Mouse (Mus musculus): Measurements from ENCODE around the gene Olfr374. TPM values are rescaled to one million over a fixed set of nuclear protein-coding genes. Genes with fewer than 3 reads are reported as not detected.

The Olfr374 gene
- 0.22 TPM for polyA plus RNA-seq (2017; shearing (Covaris generic))

GRCm38 (mm10) chr8:72106740-72107139 is at the start of gene Olfr374:
Olfr374 (plus strand) TSS chr8:72107040.

GRCm38 (mm10) chr8:72082877-72083276 is 24.0 kb upstream of the Olfr374 start, which contains the start of gene Olfr373:
Olfr373 (plus strand) TSS chr8:72083177.

GRCm38 (mm10) chr8:72134756-72135445 is 28.1 kb downstream of the Olfr374 start, which contains the start of gene Tpm4:
Tpm4 (plus strand) TSS chr8:72134975.

GRCm38 (mm10) chr8:72160707-72161697 is 54.2 kb downstream of the Olfr374 start, which contains the start of gene Rab8a:
Rab8a (plus strand) TSS chr8:72161200.

Other genes starting within 250 kb of the Olfr374 start
- 12.1 TPM for gene Zfp709, start 225.0 kb upstream of the Olfr374 start, polyA plus RNA-seq (2017; shearing (Covaris generic))
- gene Zfp882, start 198.4 kb upstream of the Olfr374 start, polyA plus RNA-seq (2017; shearing (Covaris generic)): 6.8 TPM
- gene Zfp617, start 198.4 kb upstream of the Olfr374 start, polyA plus RNA-seq (2017; shearing (Covaris generic)): 20.8 TPM
- 30.7 TPM for gene Zfp961, start 156.0 kb upstream of the Olfr374 start, polyA plus RNA-seq (2017; shearing (Covaris generic))
- 0.87 TPM for gene Cyp4f18, start 97.4 kb upstream of the Olfr374 start, polyA plus RNA-seq (2017; shearing (Covaris generic))
- 0.20 TPM for gene Olfr372, start 65.8 kb upstream of the Olfr374 start, polyA plus RNA-seq (2017; shearing (Covaris generic))
- 0.24 TPM for gene Olfr373, start 23.9 kb upstream of the Olfr374 start, polyA plus RNA-seq (2017; shearing (Covaris generic))
- 367 TPM for gene Tpm4, start 27.9 kb downstream of the Olfr374 start, polyA plus RNA-seq (2017; shearing (Covaris generic))
- gene Rab8a, start 54.2 kb downstream of the Olfr374 start, polyA plus RNA-seq (2017; shearing (Covaris generic)): 220 TPM
- gene Hsh2d, start 82.6 kb downstream of the Olfr374 start, polyA plus RNA-seq (2017; shearing (Covaris generic)): 31.6 TPM
- not detected for gene Cib3, start 105.8 kb downstream of the Olfr374 start, polyA plus RNA-seq (2017; shearing (Covaris generic))
- not detected for gene Gm11034, start 106.6 kb downstream of the Olfr374 start, polyA plus RNA-seq (2017; shearing (Covaris generic))
- 126 TPM for gene Fam32a, start 112.7 kb downstream of the Olfr374 start, polyA plus RNA-seq (2017; shearing (Covaris generic))
- 180 TPM for gene Ap1m1, start 133.0 kb downstream of the Olfr374 start, polyA plus RNA-seq (2017; shearing (Covaris generic))
- 6.2 TPM for gene Gm10282, start 198.2 kb downstream of the Olfr374 start, polyA plus RNA-seq (2017; shearing (Covaris generic))
- gene Klf2, start 212.0 kb downstream of the Olfr374 start, polyA plus RNA-seq (2017; shearing (Covaris generic)): 12.4 TPM

Data from activated CD4-positive, CD25-positive, alpha-beta regulatory T cell, adult 9 weeks (primary cell).